Mouse (Mus musculus) midbrain, embryonic 12.5 days (tissue): ENCODE measurements around the gene Mroh2a. TPM values are rescaled to one million over a fixed set of nuclear protein-coding genes. Genes with fewer than 3 reads are reported as not detected.
A peak's percentile ranks its signal among the peaks of the same experiment; 100 is the strongest.

Source experiments
- ATAC-seq: fragments of 200-750 bp; cut with Nextera tagmentation; 2 replicates; pipeline ENCODE4 v1.8.0; 2017; ENCODE audit warnings: low read depth, moderate TSS enrichment, moderate library complexity; ENCODE audit not compliant: low FRiP score
- H3K27ac ChIP-seq: fragments of 300-500 bp; sonication (generic); replicated peaks from 2 replicates; pipeline ENCODE4 v1.5.1; 2016; ENCODE audit warnings: mild to moderate bottlenecking
- H3K27me3 ChIP-seq: fragments of 300-500 bp; sonication (generic); 2 replicates; pipeline ENCODE4 v1.6.1; 2016; ENCODE audit warnings: mild to moderate bottlenecking
- H3K36me3 ChIP-seq: fragments of 300-500 bp; sonication (generic); 2 replicates; pipeline ENCODE4 v1.6.1; 2016
- H3K4me1 ChIP-seq: fragments of 300-500 bp; sonication (generic); 2 replicates; pipeline ENCODE4 v1.6.1; 2016
- H3K4me2 ChIP-seq: fragments of 300-500 bp; sonication (generic); replicated peaks from 2 replicates; pipeline ENCODE4 v1.6.1; 2016; ENCODE audit warnings: mild to moderate bottlenecking, moderate library complexity
- H3K4me3 ChIP-seq: fragments of 300-500 bp; sonication (generic); 2 replicates; pipeline ENCODE4 v1.5.1; 2016; ENCODE audit warnings: mild to moderate bottlenecking
- H3K9ac ChIP-seq: fragments of 300-500 bp; sonication (generic); replicated peaks from 2 replicates; pipeline ENCODE4 v1.6.1; 2016; ENCODE audit warnings: mild to moderate bottlenecking, moderate library complexity
- H3K9me3 ChIP-seq: fragments of 300-500 bp; sonication (generic); 2 replicates; pipeline ENCODE4 v1.6.1; 2016; ENCODE audit warnings: mild to moderate bottlenecking
- WGBS: fragments of 180-500 bp; shearing (Covaris S2); methylation state at CpG from one replicate; pipeline ENCODE4 v1.1.7; 2016; 5-methylcytosine and 5-hydroxymethylcytosine counted together
- polyA plus RNA-seq: library from polyadenylated mRNA; unstranded; fragments of >200 nt; fragmentation: Nextera tagmentation; extraction: Ambion mirVana; gene quantifications from 2 replicates; pipeline ENCODE4 v1.2.1, GENCODE M21; 2016

The Mroh2a gene
- polyA plus RNA-seq, 1 experiment from 2014 or later, result 1.6 TPM

GRCm38 (mm10) chr1:88231803-88232499 lies 5.2 kb downstream of the Mroh2a start:
- Histone ChIP-seq H3K4me3 (no peak overlapping the region), H3K27me3 (no peaks in the 10 kb centered on the region), H3K36me3 (no peaks in the 10 kb centered on the region), H3K9ac (no peak overlapping the region), H3K4me2 (no peak overlapping the region), H3K9me3 (peaks cover 97% of the 10 kb centered on the region), H3K4me1 (no peaks in the 10 kb centered on the region), H3K27ac (no peak overlapping the region)
- no peak for ATAC-seq
- 66% methylated on average over 7 of the region's 7 CpGs for WGBS

- H3K9ac ChIP-seq, result no peak overlapping the region
- H3K27ac ChIP-seq, result no peak overlapping the region
- peaks cover 97% of the 10 kb centered on the region for H3K9me3 ChIP-seq
- H3K36me3 ChIP-seq, result no peaks in the 10 kb centered on the region
- 57% methylated on average over 3 of the region's 3 CpGs for WGBS
- H3K27me3 ChIP-seq, result no peaks in the 10 kb centered on the region
- H3K4me2 ChIP-seq, result no peak overlapping the region
- no peak for ATAC-seq
- H3K4me3 ChIP-seq, result no peak overlapping the region
- H3K4me1 ChIP-seq, result no peaks in the 10 kb centered on the region
These were observed 6.0 kb downstream of the Mroh2a start for GRCm38 (mm10) chr1:88232664-88233380.

GRCm38 (mm10) chr1:88233421-88234247 lies 6.8 kb downstream of the Mroh2a start:
- no peaks in the 10 kb centered on the region for H3K36me3 ChIP-seq
- H3K4me2 ChIP-seq, result no peak overlapping the region
- no peaks in the 10 kb centered on the region for H3K27me3 ChIP-seq
- peaks cover 97% of the 10 kb centered on the region for H3K9me3 ChIP-seq
- H3K9ac ChIP-seq, result no peak overlapping the region
- no peak for ATAC-seq
- no peaks in the 10 kb centered on the region for H3K4me1 ChIP-seq
- no peak overlapping the region for H3K4me3 ChIP-seq
- no peak overlapping the region for H3K27ac ChIP-seq
- 69% methylated on average over 14 of the region's 14 CpGs for WGBS

GRCm38 (mm10) chr1:88234248-88234610 lies 7.4 kb downstream of the Mroh2a start:
- peaks cover 97% of the 10 kb centered on the region for H3K9me3 ChIP-seq
- no peak overlapping the region for H3K9ac ChIP-seq
- H3K27ac ChIP-seq, result no peak overlapping the region
- no peak overlapping the region for H3K4me2 ChIP-seq
- no peaks in the 10 kb centered on the region for H3K27me3 ChIP-seq
- H3K36me3 ChIP-seq, result no peaks in the 10 kb centered on the region
- no peaks in the 10 kb centered on the region for H3K4me1 ChIP-seq
- no peak overlapping the region for H3K4me3 ChIP-seq
- WGBS, result 63% methylated on average over 4 of the region's 4 CpGs
- no peak for ATAC-seq

- Histone ChIP-seq H3K36me3 (no peaks in the 10 kb centered on the region), H3K4me2 (no peak overlapping the region), H3K4me3 (no peak overlapping the region), H3K27ac (no peak overlapping the region), H3K27me3 (no peaks in the 10 kb centered on the region), H3K9ac (no peak overlapping the region), H3K4me1 (no peaks in the 10 kb centered on the region), H3K9me3 (peaks cover 97% of the 10 kb centered on the region)
- 43% methylated on average over 5 of the region's 5 CpGs for WGBS
- no peak for ATAC-seq
These were observed 7.9 kb downstream of the Mroh2a start for GRCm38 (mm10) chr1:88234646-88235045.

GRCm38 (mm10) chr1:88235046-88235893 lies 8.5 kb downstream of the Mroh2a start:
- ATAC-seq, result peak; percentile 6
- Histone ChIP-seq H3K36me3 (no peaks in the 10 kb centered on the region), H3K9me3 (peaks cover 97% of the 10 kb centered on the region), H3K4me3 (no peak overlapping the region), H3K27me3 (no peaks in the 10 kb centered on the region), H3K9ac (no peak overlapping the region), H3K27ac (no peak overlapping the region), H3K4me1 (no peaks in the 10 kb centered on the region), H3K4me2 (no peak overlapping the region)
- 63% methylated on average over 11 of the region's 11 CpGs for WGBS

- no peak overlapping the region for H3K4me3 ChIP-seq
- 62% methylated on average over 4 of the region's 4 CpGs for WGBS
These were observed 9.2 kb downstream of the Mroh2a start for GRCm38 (mm10) chr1:88235894-88236415.

GRCm38 (mm10) chr1:88237311-88237710 lies 10.5 kb downstream of the Mroh2a start:
- Histone ChIP-seq H3K9ac (no peak overlapping the region), H3K4me1 (no peaks in the 10 kb centered on the region), H3K27me3 (no peaks in the 10 kb centered on the region), H3K4me2 (no peak overlapping the region), H3K9me3 (peaks cover 95% of the 10 kb centered on the region), H3K27ac (no peak overlapping the region), H3K4me3 (no peak overlapping the region), H3K36me3 (no peaks in the 10 kb centered on the region)
- WGBS, result 77% methylated on average over 5 of the region's 5 CpGs
- no peak for ATAC-seq

More at GRCm38 (mm10) chr1:88235894-88236415, 9.2 kb downstream of the Mroh2a start:
- Histone ChIP-seq H3K36me3 (no peaks in the 10 kb centered on the region), H3K27ac (no peak overlapping the region), H3K27me3 (no peaks in the 10 kb centered on the region), H3K4me2 (no peak overlapping the region), H3K9me3 (peaks cover 97% of the 10 kb centered on the region), H3K4me1 (no peaks in the 10 kb centered on the region), H3K9ac (no peak overlapping the region)
- no peak for ATAC-seq

- 75% methylated on average over 6 of the region's 6 CpGs for WGBS
- H3K9ac ChIP-seq, result no peak overlapping the region
- ATAC-seq, result no peak; the same call in 1 of the 2 replicates
These were observed 12.0 kb downstream of the Mroh2a start for GRCm38 (mm10) chr1:88238771-88239170.

GRCm38 (mm10) chr1:88240072-88240471 lies 13.3 kb downstream of the Mroh2a start:
- Histone ChIP-seq H3K4me1 (no peaks in the 10 kb centered on the region), H3K36me3 (no peaks in the 10 kb centered on the region), H3K4me3 (no peak overlapping the region), H3K9ac (no peak overlapping the region), H3K9me3 (peaks cover 95% of the 10 kb centered on the region), H3K27me3 (no peaks in the 10 kb centered on the region), H3K4me2 (no peak overlapping the region), H3K27ac (no peak overlapping the region)
- ATAC-seq, result no peak
- 74% methylated on average over 5 of the region's 5 CpGs for WGBS

More at GRCm38 (mm10) chr1:88238771-88239170, 12.0 kb downstream of the Mroh2a start:
- Histone ChIP-seq H3K36me3 (no peaks in the 10 kb centered on the region), H3K4me2 (no peak overlapping the region), H3K27me3 (no peaks in the 10 kb centered on the region), H3K9me3 (peaks cover 95% of the 10 kb centered on the region), H3K4me3 (no peak overlapping the region), H3K4me1 (no peaks in the 10 kb centered on the region), H3K27ac (no peak overlapping the region)

GRCm38 (mm10) chr1:88240579-88240978 lies 13.8 kb downstream of the Mroh2a start:
- Histone ChIP-seq H3K36me3 (no peaks in the 10 kb centered on the region), H3K4me3 (no peak overlapping the region), H3K27ac (no peak overlapping the region), H3K4me1 (no peaks in the 10 kb centered on the region), H3K27me3 (no peaks in the 10 kb centered on the region), H3K4me2 (no peak overlapping the region), H3K9me3 (peaks cover 95% of the 10 kb centered on the region), H3K9ac (no peak overlapping the region)
- WGBS, result 74% methylated on average over 4 of the region's 4 CpGs
- peak; percentile 10; the same call in 1 of the 2 replicates for ATAC-seq
